Mouse (Mus musculus) midbrain, embryonic 14.5 days (tissue): ENCODE measurements around the gene Zdhhc11. TPM values are rescaled to one million over a fixed set of nuclear protein-coding genes. Genes with fewer than 3 reads are reported as not detected.

ENCODE experiments used
- ATAC-seq: fragments of 200-750 bp; cut with Nextera tagmentation; 2 replicates; pipeline ENCODE4 v1.8.0; 2017; ENCODE audit warnings: moderate number of reproducible peaks, moderate library complexity; ENCODE audit not compliant: low FRiP score, low TSS enrichment
- DNase-seq: peaks from one replicate; pipeline ENCODE4 v3.0.0-alpha.2; 2015
- H3K27ac ChIP-seq: fragments of 300-500 bp; sonication (generic); replicated peaks from 2 replicates; pipeline ENCODE4 v1.5.1; 2014; ENCODE audit warnings: mild to moderate bottlenecking, low read depth, low read length, moderate library complexity
- H3K27me3 ChIP-seq: fragments of 300-500 bp; sonication (generic); 2 replicates; pipeline ENCODE4 v1.6.1; 2014; ENCODE audit warnings: low read length, control low read depth, mixed read lengths; ENCODE audit not compliant: control insufficient read depth, insufficient read depth
- H3K36me3 ChIP-seq: fragments of 300-500 bp; sonication (generic); 2 replicates; pipeline ENCODE4 v1.6.1; 2014; ENCODE audit warnings: low read length, control low read depth; ENCODE audit not compliant: control insufficient read depth, insufficient read depth
- H3K4me1 ChIP-seq: fragments of 300-500 bp; sonication (generic); 2 replicates; pipeline ENCODE4 v1.6.1; 2014; ENCODE audit warnings: mild to moderate bottlenecking, antibody characterized with exemption, low read length, control low read depth; ENCODE audit not compliant: control insufficient read depth, insufficient read depth
- H3K4me2 ChIP-seq: fragments of 300-500 bp; sonication (generic); 2 replicates; pipeline ENCODE4 v1.6.1; 2014; ENCODE audit warnings: mild to moderate bottlenecking, low read length, moderate library complexity
- H3K4me3 ChIP-seq: fragments of 300-500 bp; sonication (generic); replicated peaks from 2 replicates; pipeline ENCODE4 v1.5.1; 2014; ENCODE audit warnings: low read depth, low read length
- H3K9ac ChIP-seq: fragments of 300-500 bp; sonication (generic); replicated peaks from 2 replicates; pipeline ENCODE4 v1.6.1; 2014; ENCODE audit warnings: mild to moderate bottlenecking, low read length, moderate library complexity
- H3K9me3 ChIP-seq: fragments of 300-500 bp; sonication (generic); 2 replicates; pipeline ENCODE4 v1.6.1; 2016; ENCODE audit warnings: low read length, control low read depth, mixed read lengths; ENCODE audit not compliant: control insufficient read depth
- WGBS: fragments of 180-500 bp; shearing (Covaris S2); extraction: QIAGEN DNeasy Blood & Tissue Kit; methylation state at CpG from one replicate; pipeline ENCODE4 v1.1.7; 2014; 5-methylcytosine and 5-hydroxymethylcytosine counted together
- polyA plus RNA-seq: library from polyadenylated mRNA; unstranded; fragments of >200 nt; fragmentation: Nextera tagmentation; extraction: Ambion mirVana; gene quantifications from 2 replicates; pipeline ENCODE4 v1.2.1, GENCODE M21; 2014

Gene Zdhhc11
- polyA plus RNA-seq, 1 experiment from 2014 or later, result not detected

- H3K36me3 ChIP-seq, result peaks cover 96% of the 10 kb centered on the region
- no peaks in the 10 kb centered on the region for H3K9me3 ChIP-seq
- no peak overlapping the region for H3K27ac ChIP-seq
- H3K9ac ChIP-seq, result no peak overlapping the region
- H3K4me1 ChIP-seq, result no peaks in the 10 kb centered on the region
- ATAC-seq (no peak), DNase-seq (no peak)
- H3K27me3 ChIP-seq, result no peaks in the 10 kb centered on the region
- H3K4me2 ChIP-seq, result no peak overlapping the region
- no peak overlapping the region for H3K4me3 ChIP-seq
- 84% methylated on average over 6 of the region's 6 CpGs for WGBS
These were observed 9.0 kb upstream of the Zdhhc11 start for GRCm38 (mm10) chr13:73954666-73955065.

DNA sequence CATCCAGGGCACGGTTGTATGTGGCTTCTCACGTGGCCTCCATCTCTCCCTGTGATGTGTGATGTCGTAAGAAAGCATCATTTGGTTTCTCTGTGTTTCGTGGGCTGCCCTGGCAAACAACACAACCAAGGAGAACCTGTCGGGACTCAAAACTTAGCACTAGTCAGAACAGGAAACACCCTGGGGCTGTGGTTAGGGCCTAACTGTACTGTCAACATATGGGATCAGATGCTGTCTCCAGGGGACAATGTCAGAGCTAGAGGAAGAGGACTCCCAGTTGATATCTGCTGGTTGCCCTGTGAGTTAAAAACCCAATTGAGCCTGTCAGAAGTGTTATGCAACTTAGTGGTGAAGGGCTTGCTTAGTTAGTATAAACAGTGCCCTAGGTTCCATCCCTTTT, 8.1 kb upstream of the Zdhhc11 start:
- Histone ChIP-seq H3K36me3 (peaks cover 96% of the 10 kb centered on the region), H3K4me3 (no peak overlapping the region), H3K27me3 (no peaks in the 10 kb centered on the region), H3K4me1 (no peaks in the 10 kb centered on the region), H3K4me2 (no peak overlapping the region), H3K9me3 (no peaks in the 10 kb centered on the region), H3K9ac (no peak overlapping the region), H3K27ac (no peak overlapping the region)
- ATAC-seq (no peak), DNase-seq (no peak)
- 96% methylated on average over 5 of the region's 5 CpGs for WGBS

- DNase-seq, result no peak
- Histone ChIP-seq H3K9ac (no peak overlapping the region), H3K9me3 (no peaks in the 10 kb centered on the region), H3K27ac (no peak overlapping the region), H3K27me3 (no peaks in the 10 kb centered on the region), H3K36me3 (peaks cover 74% of the 10 kb centered on the region), H3K4me2 (no peak overlapping the region), H3K4me1 (no peaks in the 10 kb centered on the region), H3K4me3 (no peak overlapping the region)
- 95% methylated on average over 10 of the region's 10 CpGs for WGBS
- ATAC-seq, result no peak
These were observed 3.5 kb upstream of the Zdhhc11 start for GRCm38 (mm10) chr13:73960117-73960652.

DNA sequence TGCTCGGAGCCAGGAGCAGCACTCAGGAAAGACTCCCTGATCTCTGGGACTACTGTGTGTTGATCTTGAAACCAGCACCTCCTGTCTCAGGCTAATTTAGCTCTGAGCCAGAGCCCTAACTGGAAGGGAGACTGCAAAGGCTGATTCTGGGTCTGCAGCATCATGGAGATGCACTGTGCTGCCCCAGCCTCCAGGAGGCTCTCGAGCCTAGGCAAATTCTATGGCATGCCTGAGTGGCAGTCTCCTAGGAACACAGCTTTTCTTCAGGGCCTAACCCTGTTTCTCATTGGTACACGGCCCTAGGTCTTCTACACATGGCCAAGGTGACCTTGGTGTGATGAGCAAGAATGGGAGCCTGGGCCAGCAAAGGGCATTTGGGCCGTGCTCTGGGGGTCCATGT, 2.5 kb upstream of the Zdhhc11 start:
- ATAC-seq, result no peak
- WGBS, result 79% methylated on average over 4 of the region's 4 CpGs

GRCm38 (mm10) chr13:73970545-73971448, 7.1 kb downstream of the Zdhhc11 start:
- no peak overlapping the region for H3K9ac ChIP-seq
- H3K4me3 ChIP-seq, result no peak overlapping the region
- H3K4me2 ChIP-seq, result no peak overlapping the region
- ATAC-seq (peak; percentile 74; the same call in 1 of the 2 replicates), DNase-seq (peak; percentile 91)
- H3K27ac ChIP-seq, result no peak overlapping the region
- H3K36me3 ChIP-seq, result no peaks in the 10 kb centered on the region
- no peaks in the 10 kb centered on the region for H3K4me1 ChIP-seq
- H3K9me3 ChIP-seq, result no peaks in the 10 kb centered on the region
- no peaks in the 10 kb centered on the region for H3K27me3 ChIP-seq
- WGBS, result 45% methylated on average over 12 of the region's 12 CpGs

More for the DNA sequence above, 2.5 kb upstream of the Zdhhc11 start:
- Histone ChIP-seq H3K27ac (no peak overlapping the region), H3K36me3 (peaks cover 64% of the 10 kb centered on the region), H3K4me1 (no peaks in the 10 kb centered on the region), H3K9ac (no peak overlapping the region), H3K9me3 (no peaks in the 10 kb centered on the region), H3K4me2 (no peak overlapping the region), H3K27me3 (no peaks in the 10 kb centered on the region), H3K4me3 (no peak overlapping the region)
- no peak for DNase-seq

DNA sequence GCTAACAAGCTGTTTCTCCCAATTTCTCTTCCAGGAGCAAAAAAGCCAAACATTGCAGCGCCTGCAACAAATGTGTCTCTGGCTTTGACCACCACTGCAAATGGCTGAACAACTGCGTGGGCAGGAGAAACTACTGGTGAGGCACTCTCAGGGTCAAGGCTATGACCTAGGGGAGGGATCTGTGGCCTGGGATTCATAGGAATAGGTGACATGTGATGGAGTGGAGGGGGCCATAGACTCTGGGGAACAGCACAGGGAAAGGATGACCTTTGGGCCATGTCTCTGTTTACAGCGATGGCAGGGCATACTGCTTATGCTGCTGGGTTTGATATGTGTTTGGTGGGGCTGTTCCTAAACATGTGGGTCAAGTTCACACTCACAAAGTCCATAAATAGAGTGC, 10.9 kb downstream of the Zdhhc11 start:
- no peak overlapping the region for H3K4me2 ChIP-seq
- H3K9me3 ChIP-seq, result no peaks in the 10 kb centered on the region
- ATAC-seq (no peak), DNase-seq (no peak)
- no peaks in the 10 kb centered on the region for H3K4me1 ChIP-seq
- H3K9ac ChIP-seq, result no peak overlapping the region
- H3K4me3 ChIP-seq, result no peak overlapping the region
- no peaks in the 10 kb centered on the region for H3K27me3 ChIP-seq
- no peaks in the 10 kb centered on the region for H3K36me3 ChIP-seq
- 86% methylated on average over 3 of the region's 3 CpGs for WGBS
- no peak overlapping the region for H3K27ac ChIP-seq

- WGBS, result 89% methylated on average over 5 of the region's 5 CpGs
- Histone ChIP-seq H3K9ac (no peak overlapping the region), H3K27me3 (no peaks in the 10 kb centered on the region), H3K4me3 (no peak overlapping the region), H3K27ac (no peak overlapping the region), H3K4me2 (no peak overlapping the region), H3K4me1 (no peaks in the 10 kb centered on the region), H3K36me3 (no peaks in the 10 kb centered on the region), H3K9me3 (no peaks in the 10 kb centered on the region)
- DNase-seq (no peak), ATAC-seq (no peak)
These were observed 13.3 kb downstream of the Zdhhc11 start for GRCm38 (mm10) chr13:73976935-73977334.

DNA sequence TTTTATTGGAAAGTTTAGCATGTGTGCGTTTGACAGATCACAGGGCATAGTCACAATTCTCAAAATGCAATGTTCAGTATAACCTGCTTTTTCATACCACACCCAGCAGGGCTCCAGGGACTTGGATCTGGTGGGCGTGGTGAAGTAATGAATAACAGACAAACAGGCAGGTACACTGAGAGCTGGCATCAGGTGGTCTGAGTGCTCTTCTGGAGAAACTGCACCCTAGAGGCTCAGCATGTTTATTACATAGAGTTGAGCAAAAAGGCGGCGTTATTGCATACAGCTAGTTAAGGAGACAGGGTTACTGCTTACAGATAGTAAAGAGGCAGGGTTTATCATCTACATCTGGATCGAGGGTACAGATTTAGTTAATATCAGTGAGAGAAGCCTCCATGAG, 26.7 kb downstream of the Zdhhc11 start:
- Histone ChIP-seq H3K27ac (no peak overlapping the region), H3K4me2 (no peak overlapping the region), H3K4me3 (no peak overlapping the region), H3K9me3 (no peaks in the 10 kb centered on the region), H3K36me3 (no peaks in the 10 kb centered on the region), H3K27me3 (no peaks in the 10 kb centered on the region), H3K9ac (no peak overlapping the region), H3K4me1 (no peaks in the 10 kb centered on the region)
- ATAC-seq (no peak), DNase-seq (no peak)
- WGBS, result 85% methylated on average over 5 of the region's 5 CpGs

DNA sequence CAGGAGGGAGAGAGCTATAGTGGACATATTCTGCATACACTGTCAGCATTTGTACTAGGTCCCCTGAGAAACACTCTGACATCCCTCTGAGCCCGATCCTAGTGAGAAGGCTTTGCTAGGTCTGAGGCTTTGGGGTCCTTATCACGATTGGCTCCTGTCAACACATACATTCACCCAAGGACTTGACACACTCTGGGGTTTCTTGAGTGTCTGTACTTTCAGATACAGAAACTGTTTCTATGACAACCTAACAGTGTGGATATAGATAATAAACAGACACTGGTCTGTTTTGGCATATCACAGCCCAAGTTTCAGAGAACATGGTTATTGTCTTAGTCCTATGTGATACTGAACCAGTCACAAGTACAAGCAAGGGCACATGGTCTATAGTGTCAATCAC, 27.1 kb downstream of the Zdhhc11 start:
- no peaks in the 10 kb centered on the region for H3K9me3 ChIP-seq
- no peaks in the 10 kb centered on the region for H3K36me3 ChIP-seq
- H3K4me3 ChIP-seq, result no peak overlapping the region
- DNase-seq (no peak), ATAC-seq (no peak)
- 74% methylated on average over 2 of the region's 2 CpGs for WGBS
- H3K27ac ChIP-seq, result no peak overlapping the region
- no peak overlapping the region for H3K9ac ChIP-seq
- H3K4me1 ChIP-seq, result no peaks in the 10 kb centered on the region
- no peaks in the 10 kb centered on the region for H3K27me3 ChIP-seq
- no peak overlapping the region for H3K4me2 ChIP-seq
